Mouse (Mus musculus) erythroid progenitor cell, adult 5-6 weeks (primary cell): ENCODE data around the gene Ufc1. TPM values are rescaled to one million over a fixed set of nuclear protein-coding genes. Genes with fewer than 3 reads are reported as not detected.
A peak's percentile ranks its signal among the peaks of the same experiment; 100 is the strongest.

Source experiments
- ATAC-seq: replicated peaks from 2 replicates; pipeline ENCODE4 v1.8.0; 2016; ENCODE audit warnings: moderate number of reproducible peaks, mild to moderate bottlenecking, moderate TSS enrichment, inconsistent platforms; ENCODE audit not compliant: poor library complexity, low FRiP score, severe bottlenecking
- total RNA-seq, 2 experiments: library from RNA; stranded (forward) in 1 of 2; stranded (reverse) in 1 of 2; fragments of 150-400 nt in 1 of 2; fragments of 186-747, 209-891 nt in 1 of 2; gene quantifications; 2 replicates each; pipeline versions ENCODE4 v1.2.3 to v1.2.4; 2015 to 2017; ENCODE audit warnings: low replicate concordance in 2 of 2

Gene Ufc1
- total RNA-seq, 2 experiments from 2014 or later = 1.7 to 26.8 TPM

DNA sequence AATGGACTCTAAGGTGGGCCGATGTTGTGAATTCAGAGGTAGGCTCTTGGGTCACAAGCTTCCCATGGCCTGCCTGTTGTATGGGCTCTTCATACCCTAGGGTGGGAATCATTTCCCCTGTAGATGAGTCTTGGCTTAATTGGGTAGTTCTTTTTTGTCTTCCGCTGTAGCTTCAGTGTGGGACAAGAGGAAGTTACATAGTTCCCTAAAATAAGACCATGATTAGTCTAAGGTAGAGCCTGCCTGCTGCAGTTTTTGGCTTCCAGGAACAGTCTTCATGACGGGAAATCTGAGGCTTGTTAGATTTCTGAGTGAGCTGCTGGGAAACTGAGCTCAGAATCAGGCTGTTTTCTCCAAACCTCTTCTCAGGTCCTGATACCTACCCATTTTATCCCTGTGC is 22.7 kb downstream of the Ufc1 start:
- no peak for ATAC-seq

- ATAC-seq = no peak
These were observed 23.2 kb downstream of the Ufc1 start for GRCm38 (mm10) chr1:171271622-171272021.

DNA sequence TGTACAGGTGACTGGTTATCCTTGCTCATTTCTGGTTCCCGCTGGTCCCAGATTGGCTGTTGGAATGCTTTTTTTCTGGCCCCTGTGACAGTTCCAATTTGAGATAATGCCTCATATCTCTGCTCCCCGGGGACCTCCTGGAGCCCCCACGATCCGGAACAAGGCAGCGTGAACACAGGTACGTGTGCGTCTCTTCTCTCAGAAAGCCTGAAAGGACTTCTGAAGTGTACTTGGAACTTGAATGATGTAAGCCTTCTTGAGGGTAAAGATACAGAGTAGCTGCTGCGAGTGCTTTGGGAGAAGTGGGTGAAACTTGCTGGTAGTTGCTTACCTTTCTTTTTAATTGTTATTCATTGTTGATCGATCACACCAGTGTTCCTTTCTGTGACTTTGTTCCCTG is 23.6 kb downstream of the Ufc1 start:
- no peak for ATAC-seq

DNA sequence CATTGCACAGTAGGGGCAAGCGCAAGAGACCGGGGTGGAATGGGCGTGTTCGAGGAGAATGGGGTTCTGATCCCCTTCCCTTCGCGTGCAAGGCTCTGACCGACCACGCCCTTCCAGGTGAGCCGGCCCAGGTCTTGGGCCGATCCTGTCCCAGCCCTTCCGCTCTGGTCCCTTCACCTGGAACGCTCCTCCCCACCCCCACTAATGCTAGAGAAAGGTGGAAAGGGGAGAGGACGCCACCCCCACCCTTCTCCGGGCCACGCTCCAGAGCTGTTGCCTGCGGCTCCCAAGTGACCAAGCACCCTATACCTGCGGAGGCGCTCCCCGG is 24.3 kb downstream of the Ufc1 start:
- peak; percentile 67 for ATAC-seq

DNA sequence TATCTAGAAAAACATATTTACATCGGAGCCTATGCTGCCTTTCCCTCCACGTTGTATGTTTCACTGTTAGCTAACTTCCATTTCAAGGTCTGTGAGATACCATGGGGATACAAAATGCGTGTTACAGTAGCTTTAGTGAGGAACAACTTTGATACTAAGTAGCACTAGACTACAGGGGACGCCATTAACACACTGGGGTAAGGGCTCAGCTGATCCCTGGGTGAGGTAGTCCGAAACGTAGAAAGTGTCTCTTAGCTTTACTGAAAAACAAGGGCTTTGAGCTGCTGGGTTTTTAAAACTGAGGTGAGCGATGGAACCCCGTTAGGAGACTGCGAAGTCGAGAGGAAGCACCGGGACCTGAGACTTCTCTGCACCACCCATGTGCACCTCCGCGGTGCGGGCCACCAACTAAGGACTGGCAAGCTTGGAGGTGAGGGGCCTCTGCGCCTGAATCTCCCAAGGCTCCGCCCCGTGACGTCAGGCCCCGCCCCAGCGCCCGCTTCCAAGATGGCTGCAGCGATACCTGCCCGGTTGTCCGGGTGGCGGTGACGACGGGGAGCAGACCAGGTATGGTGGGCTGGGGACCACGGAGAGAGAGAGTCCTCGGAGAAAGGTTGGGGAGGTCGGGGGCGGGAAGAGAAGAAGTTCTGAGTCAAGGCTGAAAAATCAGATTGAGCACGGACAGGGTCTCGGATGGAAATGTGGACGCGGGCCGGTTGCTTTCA is 24.8 kb downstream of the Ufc1 start, which contains the start of gene B4galt3:
Gene B4galt3, plus strand, starts transcription at position 481 of the 725 bp plus-strand sequence.
- ATAC-seq = peak; percentile 97

DNA sequence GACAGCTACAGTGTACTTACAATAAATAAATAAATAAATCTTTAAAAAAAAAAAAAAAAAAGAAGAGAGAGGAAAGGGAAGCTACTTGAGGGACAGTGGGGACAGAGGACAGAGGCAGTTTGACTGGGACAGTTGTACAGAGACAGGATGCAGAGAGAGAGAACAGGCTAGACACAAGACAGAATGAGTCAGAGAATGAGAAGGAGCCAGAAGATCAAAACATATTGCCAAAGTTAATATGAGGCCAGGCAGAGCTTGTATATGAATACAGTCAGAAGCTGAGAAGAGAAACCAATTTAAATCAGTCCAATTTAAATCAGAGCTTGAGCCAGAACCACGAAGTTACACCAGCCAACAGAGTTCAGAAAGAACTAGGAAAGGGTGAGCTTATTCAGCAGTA is 26.5 kb downstream of the Ufc1 start:
- no peak for ATAC-seq

- no peak for ATAC-seq
These were observed 28.7 kb downstream of the Ufc1 start for GRCm38 (mm10) chr1:171265971-171266744.

DNA sequence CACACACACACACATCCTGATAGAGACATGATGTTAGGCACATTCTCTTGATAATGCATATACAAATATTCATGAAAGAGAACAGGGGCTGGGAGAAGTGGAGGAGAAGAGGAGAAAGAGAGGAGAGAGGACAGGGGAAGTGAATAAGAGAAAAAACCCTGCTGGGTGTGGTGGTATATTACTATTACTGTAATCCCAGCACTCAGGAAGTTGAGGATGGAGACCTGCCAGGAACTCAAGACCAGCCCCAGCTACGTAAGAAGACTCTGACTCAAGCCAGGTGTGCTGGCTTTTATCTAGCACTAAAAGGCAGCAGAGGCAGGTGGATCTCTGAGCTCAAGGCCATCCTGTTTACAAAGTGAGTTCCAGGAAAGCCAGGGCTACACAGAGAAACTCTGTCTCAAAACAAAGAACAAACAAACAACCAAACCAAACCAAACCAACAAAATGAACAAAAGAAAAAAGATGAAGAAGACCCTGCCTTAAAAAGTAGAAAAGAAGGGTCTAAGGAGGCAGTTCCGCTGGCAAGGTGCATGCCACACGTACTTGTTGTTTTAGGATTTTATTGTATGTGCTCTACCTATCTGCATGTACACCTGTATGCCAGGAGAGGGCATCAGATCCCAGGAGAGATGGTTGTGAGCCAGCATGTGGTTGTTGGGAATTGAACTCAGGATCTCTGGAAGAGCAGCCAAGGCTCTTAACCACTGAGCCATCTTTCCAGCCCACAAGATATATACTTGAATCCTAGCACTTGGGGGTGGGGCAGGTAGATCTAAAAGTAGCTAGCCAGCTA is 31.0 kb downstream of the Ufc1 start:
- 0 out of 2 replicates have a peak, but pooled peaks have one; percentile 66 for ATAC-seq

DNA sequence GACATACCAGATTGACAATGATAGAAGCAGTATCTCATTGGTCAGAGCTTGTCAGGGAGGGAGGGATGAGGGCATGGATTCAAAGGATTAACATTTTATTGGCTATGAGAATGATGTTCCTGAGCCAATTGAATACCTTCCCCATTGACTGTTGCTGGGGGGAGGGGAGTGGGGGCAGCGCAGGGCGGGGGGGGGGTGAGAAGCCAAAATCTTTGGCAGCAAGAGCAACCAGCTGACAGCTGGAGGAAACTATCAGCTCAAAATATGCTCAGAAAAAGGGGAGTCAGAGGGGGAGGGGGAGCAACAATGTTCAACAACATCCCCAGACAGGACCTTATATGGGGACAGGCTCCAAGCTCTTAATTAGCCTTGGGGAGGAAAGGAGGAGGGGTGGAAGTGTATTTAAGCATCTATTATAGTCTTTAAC is 31.6 kb downstream of the Ufc1 start:
- no peak for ATAC-seq

GRCm38 (mm10) chr1:171262594-171263130 is 32.2 kb downstream of the Ufc1 start:
- no peak for ATAC-seq

DNA sequence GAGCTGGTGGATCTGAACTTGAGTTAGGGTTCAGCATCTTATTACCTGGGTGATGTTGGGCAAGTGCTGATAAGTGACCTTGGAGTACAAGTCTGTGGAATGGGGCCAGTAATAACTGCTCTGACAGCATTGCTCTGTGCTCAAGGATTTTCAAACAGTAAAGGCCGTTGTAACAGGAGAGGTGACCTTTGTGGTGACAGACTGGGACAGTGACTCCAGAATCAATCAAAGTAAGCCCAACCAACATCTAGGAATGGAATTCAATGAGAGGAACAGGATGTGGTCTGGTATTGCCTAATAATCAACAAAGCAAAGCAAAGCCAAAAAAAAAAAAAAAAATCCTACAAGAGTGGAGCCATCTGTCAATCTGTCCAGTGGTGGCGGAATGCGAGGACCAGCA is 34.5 kb downstream of the Ufc1 start:
- ATAC-seq = no peak

GRCm38 (mm10) chr1:171258921-171259320 is 35.9 kb downstream of the Ufc1 start:
- no peak for ATAC-seq

DNA sequence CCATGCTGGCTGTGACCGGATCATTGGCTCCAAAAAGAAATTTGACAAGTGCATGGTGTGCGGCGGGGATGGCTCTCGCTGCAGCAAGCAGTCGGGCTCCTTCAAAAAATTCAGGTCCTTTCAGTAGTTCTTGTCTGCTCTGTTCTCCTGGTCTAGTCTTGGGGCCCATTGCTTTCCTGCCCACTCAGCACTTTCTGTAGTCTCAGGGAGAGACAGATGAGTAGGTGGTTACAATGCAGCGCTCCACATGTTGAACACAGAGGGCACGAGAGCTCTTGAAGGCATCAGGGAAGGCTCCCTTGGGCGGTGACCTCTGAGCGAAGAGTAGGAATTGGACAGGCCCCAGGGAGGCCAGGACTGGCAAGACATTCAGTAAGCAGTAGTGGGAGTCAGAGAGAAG is 37.0 kb downstream of the Ufc1 start:
- ATAC-seq = no peak

DNA sequence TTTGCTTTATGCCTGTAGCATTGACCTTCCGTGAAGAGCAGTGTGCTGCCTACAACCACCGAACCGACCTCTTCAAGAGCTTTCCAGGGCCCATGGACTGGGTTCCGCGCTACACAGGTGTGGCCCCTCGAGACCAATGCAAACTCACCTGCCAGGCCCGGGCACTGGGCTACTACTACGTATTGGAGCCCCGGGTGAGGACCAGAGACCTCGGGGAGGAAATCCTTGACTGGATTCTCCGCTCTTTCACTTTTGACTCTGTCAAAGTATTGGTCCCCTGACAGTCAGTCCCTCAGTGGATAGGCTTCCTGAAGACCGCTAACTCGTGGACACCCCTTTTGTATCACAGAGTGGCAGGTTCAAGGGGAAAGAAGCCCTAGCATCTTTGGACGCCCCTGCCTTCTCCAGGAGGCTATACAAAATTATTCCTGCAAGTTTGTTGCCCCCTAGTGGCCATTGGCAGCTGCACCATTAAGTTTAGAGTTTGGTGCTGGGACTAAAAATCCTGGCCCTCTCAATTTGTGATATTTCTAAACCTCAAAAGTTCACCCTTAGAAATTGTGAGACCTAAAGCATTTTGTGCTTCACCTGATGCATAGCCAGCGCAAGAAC is 37.8 kb downstream of the Ufc1 start:
- ATAC-seq = peak; percentile 57; the same call in 1 of the 2 replicates

GRCm38 (mm10) chr1:171256095-171256818 is 38.6 kb downstream of the Ufc1 start:
- ATAC-seq = no peak

DNA sequence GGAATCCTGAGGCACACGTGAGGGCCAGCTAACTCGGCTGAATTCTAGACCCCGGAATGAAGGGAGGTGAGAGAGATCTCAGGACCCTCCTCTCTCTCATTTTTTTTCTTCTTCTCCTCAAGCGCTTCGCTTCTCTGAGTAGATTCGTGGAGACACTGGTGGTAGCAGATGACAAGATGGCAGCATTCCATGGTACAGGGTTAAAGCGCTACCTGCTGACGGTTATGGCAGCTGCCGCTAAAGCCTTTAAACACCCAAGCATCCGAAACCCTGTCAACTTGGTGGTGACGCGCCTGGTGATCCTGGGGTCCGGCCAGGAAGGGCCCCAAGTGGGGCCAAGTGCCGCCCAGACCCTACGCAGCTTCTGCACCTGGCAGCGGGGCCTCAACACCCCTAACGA is 42.4 kb downstream of the Ufc1 start:
- ATAC-seq = no peak

GRCm38 (mm10) chr1:171251594-171252324 is 43.1 kb downstream of the Ufc1 start:
- ATAC-seq = no peak
